Mouse (Mus musculus): Measurements from ENCODE around the gene Sh2d6.

- TF ChIP-seq CTCF (IDR thresholded peaks at IDR 0.05; ENCODE audit: low read depth, low read length) = no peak
- TF ChIP-seq POLR2A (IDR thresholded peaks at IDR 0.05; ENCODE audit: borderline replicate concordance, low read depth, low read length) = no peak
These were observed 1.7 kb upstream of the Sh2d6 start for GRCm38 (mm10) chr6:72523222-72523621.

All from bone marrow macrophage, adult 2 months (primary cell).